In genomic region chr3:84480006-84480897, GRCm38 (mm10) we compare ENCODE assay signal across 8 mouse cellular contexts. TPM values are rescaled to one million over a fixed set of nuclear protein-coding genes. Genes with fewer than 3 reads are reported as not detected.
A peak's percentile ranks its signal among the peaks of the same experiment; 100 is the strongest.
DNase-seq lines count a peak whose midpoint lies in the region; ATAC-seq lines count a peak whose summit lies in the region.

TSS of gene Fhdc1 (minus strand) at chr3:84480429.

- no peaks in the 10 kb centered on the region for H3K9me3 ChIP-seq in forebrain, embryonic 13.5 days (replicated peaks)
- no peaks in the 10 kb centered on the region for H3K9me3 ChIP-seq in hindbrain, embryonic 14.5 days (ENCODE audit: control insufficient read depth, low read length)

- DNase-seq in Muller cell, postnatal 12 days (ENCODE audit: inconsistent ontology term): peak; percentile 72
- peak; percentile 39 for DNase-seq in hindbrain, embryonic 14.5 days (ENCODE audit: low spot score)
- DNase-seq in left cerebral cortex, postnatal 4 days: peak; percentile 33
- DNase-seq in right cerebral cortex, postnatal 25 days: peak; percentile 54
- no peak for DNase-seq in natural killer cell, adult 2 months (ENCODE audit: low spot score in 2 of 2)

- WGBS in forebrain, embryonic 13.5 days: under 1% methylated on average over 81 of the region's 82 CpGs
- WGBS in hindbrain, embryonic 14.5 days: under 1% methylated on average over 76 of the region's 82 CpGs

- peak; percentile 65 for ATAC-seq in cerebellum, adult (ENCODE audit: insufficient number of reproducible peaks, low FRiP score, low TSS enrichment)
- ATAC-seq in forebrain, embryonic 13.5 days: peak; percentile 77
- ATAC-seq in hindbrain, embryonic 14.5 days (ENCODE audit: low FRiP score): peak; percentile 82
- peak; percentile 54 for ATAC-seq in megakaryocyte-erythroid progenitor cell, adult 5-6 weeks (replicated peaks; ENCODE audit: low FRiP score, low TSS enrichment, poor library complexity, severe bottlenecking)

- H3K4me3 ChIP-seq in forebrain, embryonic 13.5 days: peak within 1 kb of the TSS; percentile 72
- peak within 1 kb of the TSS; percentile 59 for H3K4me3 ChIP-seq in hindbrain, embryonic 14.5 days (replicated peaks; ENCODE audit: low read length)

- H3K36me3 ChIP-seq in forebrain, embryonic 13.5 days (ENCODE audit: poor library complexity, severe bottlenecking): no peaks in the 10 kb centered on the region
- H3K36me3 ChIP-seq in hindbrain, embryonic 14.5 days (replicated peaks; ENCODE audit: control insufficient read depth, insufficient read depth): no peaks in the 10 kb centered on the region

- intact Hi-C loops in left cerebral cortex, postnatal 4 days (cut with DNase I): no loop called here

- peak within 1 kb of the TSS; percentile 75 for H3K9ac ChIP-seq in forebrain, embryonic 13.5 days
- peak within 1 kb of the TSS; percentile 68 for H3K9ac ChIP-seq in hindbrain, embryonic 14.5 days

- H3K4me2 ChIP-seq in forebrain, embryonic 13.5 days: peak within 1 kb of the TSS; percentile 100
- H3K4me2 ChIP-seq in hindbrain, embryonic 14.5 days (replicated peaks): peak within 1 kb of the TSS; percentile 88

- H3K27me3 ChIP-seq in forebrain, embryonic 13.5 days: peaks cover 49% of the 10 kb centered on the region
- peaks cover 27% of the 10 kb centered on the region for H3K27me3 ChIP-seq in hindbrain, embryonic 14.5 days (ENCODE audit: control insufficient read depth, insufficient read depth, low read length)

- H3K27ac ChIP-seq in forebrain, embryonic 13.5 days: no peak within 1 kb of the TSS
- H3K27ac ChIP-seq in hindbrain, embryonic 14.5 days: peak within 1 kb of the TSS; percentile 66

- peaks cover 30% of the 10 kb centered on the region for H3K4me1 ChIP-seq in forebrain, embryonic 13.5 days
- H3K4me1 ChIP-seq in hindbrain, embryonic 14.5 days (replicated peaks; ENCODE audit: control insufficient read depth, insufficient read depth, low read length): peaks cover 7% of the 10 kb centered on the region

RNA-seq across cellular contexts. Expression of gene Fhdc1, which starts in this region (rescaled TPM):
- polyA plus RNA-seq in forebrain, embryonic 13.5 days (2015; fragmentation: Nextera tagmentation; extraction: Ambion mirVana): 1.3 and 1.8 TPM in 2 replicates
- 5.2 and 6.1 TPM in 2 replicates for polyA plus RNA-seq in hindbrain, embryonic 14.5 days (2014; fragmentation: Nextera tagmentation; extraction: Ambion mirVana)
- total RNA-seq in left cerebral cortex, postnatal 4 days (2021): 1 to 10 TPM; 3.3 to 5.2 TPM
- 0.59 and 0.79 TPM in 2 replicates for total RNA-seq in megakaryocyte-erythroid progenitor cell, adult 5-6 weeks (2014; fragmentation: Nextera tagmentation)
- total RNA-seq in megakaryocyte-erythroid progenitor cell, adult 5-6 weeks (2017): 1.6 and 2.0 TPM in 2 replicates

Comparison
In these comparisons a context has a peak if more than half of its experiments do, and no peak if none do; other contexts are left out.
1. DNase-seq: peak in Muller cell, postnatal 12 days (single experiment), hindbrain, embryonic 14.5 days (single experiment), left cerebral cortex, postnatal 4 days (single experiment) and right cerebral cortex, postnatal 25 days (single experiment); none in natural killer cell, adult 2 months (0 of 2).
2. Peak in every context shown above with its lines, with median percentiles within 50 percentile points of each other: ATAC-seq.